Mouse (Mus musculus) kidney, adult 2 months (tissue): ENCODE measurements around the gene Cadps. TPM values are rescaled to one million over a fixed set of nuclear protein-coding genes. Genes with fewer than 3 reads are reported as not detected.

Source experiments
- DNase-seq: peaks from one replicate; pipeline ENCODE4 v3.0.0; 2021
- H3K27ac ChIP-seq: fragments of 200-500 bp; 2 replicates; pipeline ENCODE4 v1.5.1; 2012; ENCODE audit warnings: low read depth, low read length, control low read depth, inconsistent platforms; ENCODE audit not compliant: insufficient read depth
- H3K27me3 ChIP-seq: fragments of 200-500 bp; replicated peaks from 2 replicates; pipeline ENCODE4 v1.6.1; 2012; ENCODE audit warnings: mild to moderate bottlenecking, moderate library complexity, low read length, inconsistent platforms; ENCODE audit not compliant: control insufficient read depth, insufficient read depth
- H3K36me3 ChIP-seq: fragments of 200-500 bp; 2 replicates; pipeline ENCODE4 v1.6.1; 2012; ENCODE audit warnings: mild to moderate bottlenecking, moderate library complexity, low read length, inconsistent platforms; ENCODE audit not compliant: control insufficient read depth, insufficient read depth
- H3K4me1 ChIP-seq: fragments of 200-500 bp; 2 replicates; pipeline ENCODE4 v1.6.1; 2011; ENCODE audit warnings: low read length; ENCODE audit not compliant: control insufficient read depth, insufficient read depth
- H3K4me3 ChIP-seq: fragments of 200-500 bp; 2 replicates; pipeline ENCODE4 v1.5.1; 2011; ENCODE audit warnings: mild to moderate bottlenecking, low read depth, low read length, control low read depth; ENCODE audit not compliant: insufficient read depth
- CTCF ChIP-seq: fragments of 200-500 bp; conservative IDR thresholded peaks from 2 replicates; pipeline ENCODE4 v1.5.1; 2011; ENCODE audit warnings: low read depth, mild to moderate bottlenecking, control low read depth, low read length, moderate library complexity, mixed read lengths; ENCODE audit not compliant: insufficient read depth, insufficient read length
- POLR2A ChIP-seq: fragments of 200-500 bp; IDR thresholded peaks from one replicate; pipeline ENCODE4 v1.6.1; 2011; ENCODE audit warnings: low read depth, low read length, control low read depth
- WGBS: fragments of 180-500 bp; shearing (Covaris S2); methylation state at CpG from one replicate; pipeline ENCODE4 v1.1.7; 2018; 5-methylcytosine and 5-hydroxymethylcytosine counted together
- polyA plus RNA-seq: library from polyadenylated mRNA; depleted of rRNA; stranded (reverse); fragments of >200 nt; gene quantifications from 2 replicates; pipeline ENCODE4 v1.2.3, GENCODE M21; 2012

Cadps gene
- polyA plus RNA-seq, 1 experiment: 0.23 TPM

- peaks cover 12% of the 10 kb centered on the region for H3K27me3 ChIP-seq
These were observed 481.0 kb downstream of the Cadps start for GRCm38 (mm10) chr14:12341789-12342457.

DNA sequence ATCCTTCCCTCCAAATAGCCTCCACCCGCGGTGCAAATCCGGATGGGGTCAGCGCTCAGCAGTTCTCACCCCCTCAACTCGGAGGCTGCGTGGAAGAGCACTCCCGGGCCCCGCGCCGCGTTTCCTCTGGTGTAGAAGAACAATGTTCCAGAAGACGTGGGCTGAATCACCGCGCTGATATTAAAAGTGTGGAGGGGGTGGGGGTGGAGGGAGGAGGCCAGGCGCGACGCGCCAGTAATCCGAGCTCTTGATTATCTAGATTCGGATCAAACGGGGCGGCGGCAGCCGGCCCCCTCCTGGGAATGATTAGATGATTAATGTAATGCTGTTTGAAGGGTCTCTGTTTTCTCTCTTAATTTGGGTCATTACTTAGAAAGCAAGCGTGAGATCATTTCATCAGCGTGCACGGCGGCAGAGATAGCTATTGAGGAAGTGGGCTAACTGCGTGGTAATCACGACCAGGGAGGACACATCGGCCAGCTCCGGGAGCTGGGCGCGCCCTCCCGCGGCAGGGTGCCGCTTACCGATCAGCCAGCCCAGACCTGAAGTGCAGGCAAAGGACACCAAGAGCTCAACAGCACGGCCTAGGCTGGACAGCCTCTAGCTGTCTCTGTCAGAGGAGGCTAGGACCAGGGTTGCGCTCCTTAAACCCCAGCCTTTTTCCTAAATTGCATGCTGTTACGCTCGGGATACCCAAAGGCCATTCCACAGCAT lies 481.6 kb downstream of the Cadps start:
- no peak for DNase-seq
- Histone ChIP-seq H3K4me1 (no peaks in the 10 kb centered on the region), H3K36me3 (no peaks in the 10 kb centered on the region), H3K27ac (no peak overlapping the region), H3K4me3 (no peak overlapping the region), H3K27me3 (peaks cover 12% of the 10 kb centered on the region)
- TF ChIP-seq CTCF (no peak), POLR2A (no peak)
- WGBS: 2% methylated on average over 42 of the region's 42 CpGs

More at GRCm38 (mm10) chr14:12341789-12342457, 481.0 kb downstream of the Cadps start:
- no peak for DNase-seq
- H3K4me3 ChIP-seq: no peak overlapping the region
- no peaks in the 10 kb centered on the region for H3K36me3 ChIP-seq
- H3K4me1 ChIP-seq: no peaks in the 10 kb centered on the region
- TF ChIP-seq POLR2A: no peak
- TF ChIP-seq CTCF: no peak
- no peak overlapping the region for H3K27ac ChIP-seq
- 8% methylated on average over 24 of the region's 24 CpGs for WGBS

DNA sequence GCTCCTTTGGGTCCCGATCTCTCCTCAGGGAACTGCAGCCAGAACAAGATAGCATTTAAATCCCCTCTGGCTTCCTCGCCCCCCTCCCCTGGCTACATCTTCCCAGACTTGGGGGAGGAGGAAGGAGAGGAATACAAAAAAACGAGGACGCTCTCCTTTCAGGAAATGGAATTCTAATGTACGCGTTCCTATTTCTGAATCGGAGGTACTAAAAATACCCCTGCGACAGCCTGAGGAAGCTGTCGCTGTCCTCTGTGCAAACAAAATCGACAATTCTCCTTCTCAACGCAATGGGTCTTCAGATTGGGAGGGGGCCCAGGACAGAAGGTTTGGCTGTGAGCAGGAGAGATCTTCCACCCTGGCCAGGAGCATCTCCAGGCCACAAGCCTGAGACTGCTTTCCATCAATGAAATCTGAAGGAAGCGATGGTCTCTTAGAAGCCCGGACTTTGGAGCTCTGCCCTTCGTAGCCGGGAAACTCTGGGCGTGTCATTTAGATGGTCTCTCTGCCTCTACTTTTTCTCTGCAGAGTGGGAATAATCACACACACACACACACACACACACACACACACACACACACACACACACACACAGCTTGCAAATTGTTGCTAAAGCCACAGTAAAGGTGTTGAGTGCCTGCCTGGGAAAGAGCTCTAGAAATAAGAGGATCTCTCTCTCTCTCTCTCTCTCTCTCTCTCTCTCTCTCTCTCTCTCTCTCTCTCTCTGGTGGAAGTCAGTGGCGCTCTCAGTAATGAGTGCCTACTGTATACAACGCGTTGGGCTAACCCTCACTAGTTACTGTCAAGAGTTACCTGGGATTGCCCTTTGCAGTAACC lies 482.4 kb downstream of the Cadps start:
- Histone ChIP-seq H3K27me3 (peaks cover 12% of the 10 kb centered on the region), H3K36me3 (no peaks in the 10 kb centered on the region), H3K27ac (no peak overlapping the region), H3K4me3 (no peak overlapping the region), H3K4me1 (no peaks in the 10 kb centered on the region)
- WGBS: 3% methylated on average over 19 of the region's 19 CpGs
- DNase-seq: no peak
- TF ChIP-seq POLR2A (no peak), CTCF (no peak)

- TF ChIP-seq CTCF (no peak), POLR2A (no peak)
- Histone ChIP-seq H3K27me3 (peaks cover 9% of the 10 kb centered on the region), H3K27ac (no peak overlapping the region), H3K36me3 (no peaks in the 10 kb centered on the region), H3K4me1 (no peaks in the 10 kb centered on the region), H3K4me3 (no peak overlapping the region)
- 4% methylated on average over 10 of the region's 10 CpGs for WGBS
- no peak for DNase-seq
These were observed 483.9 kb downstream of the Cadps start for GRCm38 (mm10) chr14:12338811-12339565.

DNA sequence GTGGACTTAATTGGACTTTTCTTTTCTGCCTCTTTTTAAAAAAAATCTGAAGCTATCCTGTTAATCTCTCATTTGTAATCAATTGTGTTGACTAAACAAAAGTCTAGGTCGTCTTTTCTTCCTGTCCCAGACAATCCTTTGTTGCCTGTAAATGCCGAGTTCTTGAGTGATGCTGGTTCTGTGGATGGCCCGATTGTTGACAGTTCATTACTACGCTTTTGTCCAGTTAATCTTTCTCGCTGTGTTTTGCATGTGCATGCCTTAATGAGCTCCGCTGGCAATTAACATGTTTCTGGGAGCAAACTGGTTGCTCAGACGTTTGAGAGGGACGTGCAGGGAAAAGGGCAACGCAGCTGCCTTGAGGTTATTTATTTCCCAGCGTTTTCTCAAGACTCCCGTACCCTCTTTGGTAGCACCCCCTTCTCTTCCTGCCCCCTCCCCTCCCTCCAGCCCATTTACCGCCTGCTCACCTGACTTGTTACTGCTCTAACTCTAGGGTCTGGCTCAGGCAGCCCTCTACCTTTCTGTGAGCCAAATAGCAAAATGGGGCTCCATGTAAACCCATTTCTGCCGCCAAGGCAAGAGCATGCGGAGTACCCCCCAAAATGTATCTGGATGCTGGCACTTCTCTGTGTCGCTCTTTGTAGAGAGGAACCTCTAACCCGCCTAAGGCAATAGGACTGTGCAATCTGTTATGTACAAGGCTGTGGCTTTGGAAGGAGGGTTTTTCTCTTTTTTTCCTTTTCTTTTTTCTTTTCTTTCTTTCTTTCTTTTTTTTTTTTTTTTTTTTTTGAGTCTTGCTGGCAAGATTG lies 484.7 kb downstream of the Cadps start:
- Histone ChIP-seq H3K27me3 (peaks cover 9% of the 10 kb centered on the region), H3K36me3 (no peaks in the 10 kb centered on the region), H3K27ac (no peak overlapping the region), H3K4me1 (no peaks in the 10 kb centered on the region), H3K4me3 (no peak overlapping the region)
- no peak for TF ChIP-seq CTCF
- WGBS: 7% methylated on average over 16 of the region's 16 CpGs
- no peak for DNase-seq

DNA sequence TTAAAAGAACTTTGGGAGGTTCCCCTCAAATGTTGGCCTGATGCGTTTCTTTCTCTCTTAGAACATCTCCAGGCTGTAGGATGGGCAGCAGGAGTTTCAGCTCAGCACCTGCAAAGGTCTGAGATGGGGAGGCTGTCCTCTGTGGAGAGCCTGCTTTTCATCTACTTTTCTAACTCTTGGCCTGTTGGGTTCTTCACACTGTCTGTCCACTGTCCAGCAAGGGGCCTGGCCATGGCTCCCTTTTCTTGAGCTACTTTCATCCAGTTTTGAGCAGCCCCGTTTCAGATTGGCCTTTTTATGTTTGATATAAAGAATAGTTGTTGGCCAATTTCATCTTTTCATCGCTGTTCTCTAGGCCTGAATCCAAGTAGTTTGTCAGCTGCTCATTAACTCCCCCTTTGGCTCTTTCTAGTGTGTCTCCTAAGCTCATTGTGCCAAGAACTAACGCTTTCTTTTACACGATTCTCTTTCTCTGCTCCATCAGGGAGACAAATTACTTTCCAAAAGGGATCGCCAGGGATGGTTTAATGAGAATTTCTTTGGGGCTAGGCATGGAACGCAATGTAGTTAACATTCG lies 485.4 kb downstream of the Cadps start:
- 16% methylated on average over 8 of the region's 8 CpGs for WGBS
- Histone ChIP-seq H3K27me3 (peaks cover 6% of the 10 kb centered on the region), H3K27ac (no peak overlapping the region), H3K36me3 (no peaks in the 10 kb centered on the region), H3K4me1 (no peaks in the 10 kb centered on the region), H3K4me3 (no peak overlapping the region)
- no peak for DNase-seq
- TF ChIP-seq POLR2A: no peak
- TF ChIP-seq CTCF: no peak
